In the genomic region with DNA sequence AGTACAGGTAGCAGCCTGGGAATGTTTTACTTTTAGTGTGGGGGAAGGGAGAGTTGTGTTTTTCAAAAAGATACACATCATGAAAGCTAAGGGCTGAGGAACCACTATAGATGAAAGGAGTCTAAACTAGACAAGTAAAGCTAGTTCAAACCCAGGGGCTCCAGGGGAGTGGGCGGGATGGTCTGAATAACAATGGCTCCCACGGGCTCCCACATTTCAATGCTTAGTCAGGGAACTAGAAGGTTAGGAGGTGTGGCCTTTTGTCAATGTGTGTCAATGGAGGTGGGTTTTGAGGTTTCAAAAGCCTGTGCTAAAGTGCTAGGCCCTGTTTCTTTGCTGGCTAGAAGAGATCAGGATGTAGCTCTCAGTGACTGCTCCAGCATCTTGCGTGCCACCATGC, we compare ENCODE assay signal across 23 mouse cellular contexts. TPM values are rescaled to one million over a fixed set of nuclear protein-coding genes. Genes with fewer than 3 reads are reported as not detected.
A peak's percentile ranks its signal among the peaks of the same experiment; 100 is the strongest.
DNase-seq lines count a peak whose midpoint lies in the region; ATAC-seq and TF ChIP-seq lines count a peak whose summit lies in the region.
"Had no signal": no experiment of that assay in that cellular context is flagged by ENCODE, and none has a peak within 500 bp of the region (broad histone marks: within the 10 kb centered on the region; RNA-seq: fewer than 3 reads in every experiment).

No protein-coding gene starts in this region.

- no peak overlapping the region for H3K9ac ChIP-seq in ES-Bruce4 (ENCODE audit: low read depth, poor library complexity, severe bottlenecking)
- H3K9ac ChIP-seq: embryonic facial prominence, embryonic 13.5 days; embryonic facial prominence, embryonic 15.5 days; forebrain, embryonic 13.5 days; forebrain, embryonic 15.5 days; forebrain, postnatal 0 days had no signal

- no peak for TF ChIP-seq EP300 in ES-Bruce4 (IDR thresholded peaks at IDR 0.05; ENCODE audit: insufficient read depth, low read depth, low read length)

- H3K9me3 ChIP-seq in ES-Bruce4 (replicated peaks; ENCODE audit: control insufficient read depth, insufficient read depth, low read length, poor library complexity, severe bottlenecking) = no peaks in the 10 kb centered on the region
- H3K9me3 ChIP-seq: embryonic facial prominence, embryonic 13.5 days; embryonic facial prominence, embryonic 15.5 days; forebrain, embryonic 13.5 days; forebrain, embryonic 15.5 days; G1E had no signal

- DNase-seq in ES-CJ7 (ENCODE audit: low read depth, low spot score) (peak; percentile 54), R1 (ENCODE audit: low read depth, low spot score) (peak; percentile 88), ZHBTc4 (ENCODE audit: low read depth, low spot score) (peak; percentile 55), adipocyte (ENCODE audit: low spot score) (no peak)
- DNase-seq in cerebellum, adult 8-10 months = no peak
- DNase-seq: adrenal gland, adult 8-10 months; adrenal gland, postnatal 14 days; adrenal gland, postnatal 36 days; cerebellum, adult 11-12 months; cerebellum, adult 2 months; cerebellum, adult 9-11 months; cerebellum, postnatal 14 days; cerebellum, postnatal 36 days; embryo, embryonic 11 days; forebrain, postnatal 0 days had no signal

- H3K27me3 ChIP-seq in ES-Bruce4 (ENCODE audit: control insufficient read depth, insufficient read depth, low read length, poor library complexity, severe bottlenecking) = no peaks in the 10 kb centered on the region
- H3K27me3 ChIP-seq: embryonic facial prominence, embryonic 13.5 days; embryonic facial prominence, embryonic 15.5 days; forebrain, embryonic 13.5 days; forebrain, embryonic 15.5 days; Patski had no signal

- TF ChIP-seq POLR2A in ES-Bruce4 (IDR thresholded peaks at IDR 0.05; ENCODE audit: insufficient read depth, low read length) = no peak

- H3K27ac ChIP-seq in ES-Bruce4 (ENCODE audit: insufficient read depth, low read length) = peak overlapping the region; percentile 61
- H3K27ac ChIP-seq: embryonic facial prominence, embryonic 13.5 days; embryonic facial prominence, embryonic 15.5 days; forebrain, embryonic 13.5 days; forebrain, embryonic 15.5 days had no signal

- TF ChIP-seq CTCF in ES-Bruce4 (IDR thresholded peaks at IDR 0.05; ENCODE audit: low read depth, low read length) = no peak

- no peak overlapping the region for H3K4me3 ChIP-seq in ES-Bruce4 (ENCODE audit: low read depth, low read length)
- H3K4me3 ChIP-seq: embryonic facial prominence, embryonic 13.5 days; embryonic facial prominence, embryonic 15.5 days; forebrain, embryonic 13.5 days; forebrain, embryonic 15.5 days had no signal

- H3K36me3 ChIP-seq in ES-Bruce4 (ENCODE audit: control insufficient read depth, insufficient read depth, low read length, poor library complexity, severe bottlenecking) = peaks cover 13% of the 10 kb centered on the region

- no peak for ATAC-seq in erythroblast, adult 5-6 weeks (replicated peaks; ENCODE audit: low FRiP score, poor library complexity, severe bottlenecking)
- ATAC-seq: forebrain, embryonic 13.5 days; forebrain, embryonic 15.5 days; forebrain, postnatal 0 days had no signal

- H3K4me1 ChIP-seq in ES-Bruce4 (ENCODE audit: control insufficient read depth, insufficient read depth, low read length) = peaks cover 2% of the 10 kb centered on the region
- H3K4me1 ChIP-seq: embryonic facial prominence, embryonic 13.5 days; embryonic facial prominence, embryonic 15.5 days; forebrain, embryonic 13.5 days; forebrain, embryonic 15.5 days had no signal

RNA-seq across cellular contexts. Expression of gene Fam114a2, which starts 20.7 kb away (rescaled TPM):
- 84.7 and 95.2 TPM in 2 replicates for polyA plus RNA-seq in ES-Bruce4 (2011; ENCODE audit: insufficient read depth, insufficient read length, low read depth, missing spikeins)
- total RNA-seq in erythroblast, adult 5-6 weeks (2015; ENCODE audit: low replicate concordance) = 28.4 and 29.5 TPM in 2 replicates
- total RNA-seq in erythroblast, adult 5-6 weeks (2017; ENCODE audit: low replicate concordance) = 59.7 and 70.8 TPM in 2 replicates

RNA-seq across cellular contexts. Expression of gene Mfap3, which starts 20.8 kb away (rescaled TPM):
- polyA plus RNA-seq in ES-Bruce4 (2011; ENCODE audit: insufficient read depth, insufficient read length, low read depth, missing spikeins) = 63.0 and 73.5 TPM in 2 replicates
- total RNA-seq in erythroblast, adult 5-6 weeks (2015; ENCODE audit: low replicate concordance) = 10.8 and 12.5 TPM in 2 replicates
- total RNA-seq in erythroblast, adult 5-6 weeks (2017; ENCODE audit: low replicate concordance) = 6.3 and 7.6 TPM in 2 replicates

Comparison
In these comparisons a context has a peak if more than half of its experiments do, and no peak if none do; other contexts are left out.
1. DNase-seq: peak in ES-CJ7 (single experiment), R1 (single experiment) and ZHBTc4 (single experiment); none in adipocyte (single experiment) and cerebellum, adult 8-10 months (single experiment).